8 mouse cellular contexts compared by ENCODE assay signal in the genomic region with DNA sequence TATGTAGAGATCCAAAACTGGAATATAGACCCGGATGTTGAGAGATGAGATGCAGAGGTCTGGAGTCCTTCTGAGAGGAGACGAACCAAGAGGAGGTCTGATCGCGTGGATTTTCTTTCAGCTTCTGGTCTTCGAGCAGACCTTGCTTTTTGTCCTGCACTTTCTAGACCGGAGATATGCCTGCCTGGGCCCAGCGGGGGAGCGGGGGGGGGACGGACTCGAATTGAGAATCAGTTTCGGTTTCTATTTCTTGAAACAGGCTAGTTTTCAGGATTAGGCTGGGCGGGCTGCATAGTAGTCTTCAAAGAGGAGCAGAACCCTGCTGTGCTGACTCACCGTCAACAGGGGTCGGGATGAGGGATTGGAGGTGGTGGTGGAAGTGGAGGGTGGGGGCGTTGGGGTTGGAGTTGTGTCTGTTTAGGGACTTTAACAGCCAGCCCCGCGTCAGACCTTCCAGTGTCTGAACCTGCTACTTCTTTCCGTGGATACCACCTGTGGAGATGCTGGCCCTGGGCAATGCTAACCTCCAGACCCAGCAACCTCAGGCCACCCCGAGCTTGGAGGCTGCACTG. TPM values are rescaled to one million over a fixed set of nuclear protein-coding genes. Genes with fewer than 3 reads are reported as not detected.
DNase-seq lines count a peak whose midpoint lies in the region; ATAC-seq and TF ChIP-seq lines count a peak whose summit lies in the region.

A gene (minus strand): TSS at position 483 of the 572 bp plus-strand sequence.

- no peak for TF ChIP-seq CTCF in testis, adult 2 months (IDR thresholded peaks at IDR 0.05; ENCODE audit: control insufficient read depth, insufficient read depth, insufficient replicate concordance, low read depth, low read length)
- TF ChIP-seq CTCF in liver, adult 2 months (IDR thresholded peaks at IDR 0.05; ENCODE audit: low read depth, low read length), result peak; percentile 28; the same call in 1 of the 2 replicates
- TF ChIP-seq CTCF in midbrain, postnatal 0 days (IDR thresholded peaks at IDR 0.05), result peak; percentile 35
- peak; percentile 46 for TF ChIP-seq CTCF in stomach, postnatal 0 days (IDR thresholded peaks at IDR 0.05; ENCODE audit: low read depth)

- peak within 1 kb of the TSS; percentile 92 for H3K9ac ChIP-seq in liver, adult 2 months (ENCODE audit: low read depth, low read length)
- peak within 1 kb of the TSS; percentile 39 for H3K9ac ChIP-seq in midbrain, postnatal 0 days (replicated peaks; ENCODE audit: low read length, poor library complexity, severe bottlenecking)
- peak within 1 kb of the TSS; percentile 77 for H3K9ac ChIP-seq in stomach, postnatal 0 days (ENCODE audit: low read length)

- H3K27ac ChIP-seq in testis, adult 2 months (ENCODE audit: control insufficient read depth, insufficient read depth, low read depth, low read length), result peak within 1 kb of the TSS; percentile 81
- H3K27ac ChIP-seq in liver, adult 2 months (replicated peaks; ENCODE audit: insufficient read depth, low read depth, low read length), result peak within 1 kb of the TSS; percentile 96
- H3K27ac ChIP-seq in midbrain, postnatal 0 days (ENCODE audit: low read depth, low read length), result no peak within 1 kb of the TSS; the same call in 1 of the 2 replicates
- H3K27ac ChIP-seq in stomach, postnatal 0 days (replicated peaks), result peak within 1 kb of the TSS; percentile 90

- ATAC-seq in common myeloid progenitor, adult 5-6 weeks (replicated peaks; ENCODE audit: low read depth, poor library complexity, severe bottlenecking), result peak; percentile 46
- peak; percentile 54 for ATAC-seq in midbrain, postnatal 0 days (ENCODE audit: low FRiP score)
- ATAC-seq in stomach, postnatal 0 days (ENCODE audit: low FRiP score, low TSS enrichment), result peak; percentile 61

- WGBS in liver, adult 2 months, result under 1% methylated on average over 19 of the region's 19 CpGs
- whole genome bisulfite sequencing in midbrain, postnatal 0 days, result 2% methylated on average over 19 of the region's 19 CpGs
- under 1% methylated on average over 19 of the region's 19 CpGs for WGBS in stomach, postnatal 0 days

- H3K4me3 ChIP-seq in testis, adult 2 months (ENCODE audit: control insufficient read depth, low read depth, low read length), result peak within 1 kb of the TSS; percentile 71
- H3K4me3 ChIP-seq in liver, adult 2 months (ENCODE audit: insufficient read depth, low read depth, low read length), result peak within 1 kb of the TSS; percentile 70
- peak within 1 kb of the TSS; percentile 42 for H3K4me3 ChIP-seq in midbrain, postnatal 0 days (ENCODE audit: low read depth, low read length)
- H3K4me3 ChIP-seq in stomach, postnatal 0 days (ENCODE audit: low read depth, low read length), result peak within 1 kb of the TSS; percentile 53

- peak within 1 kb of the TSS; percentile 71 for H3K4me2 ChIP-seq in midbrain, postnatal 0 days (ENCODE audit: low read depth, low read length, poor library complexity, severe bottlenecking)
- peak within 1 kb of the TSS; percentile 76 for H3K4me2 ChIP-seq in stomach, postnatal 0 days (replicated peaks; ENCODE audit: low read depth)

- no peaks in the 10 kb centered on the region for H3K9me3 ChIP-seq in midbrain, postnatal 0 days (ENCODE audit: low read length)
- H3K9me3 ChIP-seq in stomach, postnatal 0 days (ENCODE audit: control insufficient read depth, low read length), result no peaks in the 10 kb centered on the region

- no peaks in the 10 kb centered on the region for H3K27me3 ChIP-seq in testis, adult 2 months (ENCODE audit: control insufficient read depth, insufficient read depth, low read length)
- no peaks in the 10 kb centered on the region for H3K27me3 ChIP-seq in liver, adult 2 months (ENCODE audit: control insufficient read depth, insufficient read depth, low read length)
- peaks cover 6% of the 10 kb centered on the region; the same call in 1 of the 2 replicates for H3K27me3 ChIP-seq in midbrain, postnatal 0 days (ENCODE audit: insufficient read depth, low read length)
- no peaks in the 10 kb centered on the region for H3K27me3 ChIP-seq in stomach, postnatal 0 days (ENCODE audit: control insufficient read depth, insufficient read depth, low read length)

- H3K36me3 ChIP-seq in testis, adult 2 months (ENCODE audit: control insufficient read depth, insufficient read depth, low read length), result no peaks in the 10 kb centered on the region
- H3K36me3 ChIP-seq in liver, adult 2 months (ENCODE audit: control insufficient read depth, insufficient read depth, low read length), result peaks cover 12% of the 10 kb centered on the region
- H3K36me3 ChIP-seq in midbrain, postnatal 0 days (ENCODE audit: insufficient read depth, low read length), result no peaks in the 10 kb centered on the region
- 0 out of 2 replicates have a peak, but pooled peaks cover 3% of the 10 kb centered on the region for H3K36me3 ChIP-seq in stomach, postnatal 0 days (ENCODE audit: control insufficient read depth, insufficient read depth, low read length)

- TF ChIP-seq POLR2A in testis, adult 2 months (IDR thresholded peaks at IDR 0.05; ENCODE audit: control insufficient read depth, low read depth, low read length), result 0 out of 2 replicates have a peak, but pooled peaks have one; percentile 25
- TF ChIP-seq POLR2A in liver, adult 2 months (IDR thresholded peaks at IDR 0.05; ENCODE audit: extremely low read depth, insufficient read depth, low read length), result no peak

- no peak for DNase-seq in testis, postnatal 14 days (ENCODE audit: low spot score)
- peak; percentile 69 for DNase-seq in gastrocnemius, postnatal 25 days
- peak; percentile 94 for DNase-seq in induced T-regulatory cell, adult 2 months (ENCODE audit: low read depth)
- DNase-seq in liver, adult 2 months (ENCODE audit: extremely low read depth, low read depth, low spot score), result peak; percentile 73
- DNase-seq in midbrain, postnatal 0 days (ENCODE audit: low spot score), result peak; percentile 51
- peak; percentile 84 for DNase-seq in stomach, postnatal 0 days (ENCODE audit: low spot score)

- TF ChIP-seq EP300 in stomach, postnatal 0 days (optimal IDR thresholded peaks at IDR 0.05), result no peak

- H3K79me2 ChIP-seq in liver, adult 2 months (ENCODE audit: control insufficient read depth, insufficient read depth, low read length), result peaks cover 3% of the 10 kb centered on the region; the same call in 1 of the 2 replicates

- peaks cover 13% of the 10 kb centered on the region for H3K4me1 ChIP-seq in testis, adult 2 months (ENCODE audit: control insufficient read depth, insufficient read depth, low read length)
- H3K4me1 ChIP-seq in liver, adult 2 months (ENCODE audit: control insufficient read depth, insufficient read depth, low read length), result peaks cover 22% of the 10 kb centered on the region
- no peaks in the 10 kb centered on the region for H3K4me1 ChIP-seq in midbrain, postnatal 0 days (ENCODE audit: insufficient read depth, low read length)
- H3K4me1 ChIP-seq in stomach, postnatal 0 days (replicated peaks; ENCODE audit: control insufficient read depth, insufficient read depth), result peaks cover 6% of the 10 kb centered on the region; the same call in 1 of the 2 replicates

RNA-seq across cellular contexts. Expression of the gene that starts here (rescaled TPM):
- polyA plus RNA-seq in testis, adult 2 months (2012; rRNA removed), result 0.75 and 0.78 TPM in 2 replicates
- total RNA-seq in common myeloid progenitor, adult 5-6 weeks (2017), result 49.1 and 58.2 TPM in 2 replicates
- total RNA-seq in gastrocnemius, postnatal 25 days (2021), result 10 to 100 TPM in 1 of 2 experiments, 1 to 10 TPM in 1; 9.0 to 11.1 TPM
- 43.0 and 48.4 TPM in 2 replicates for total RNA-seq in liver, adult 2 months (2014; rRNA removed)
- 29.9 and 33.3 TPM in 2 replicates for polyA plus RNA-seq in liver, adult 2 months (2012; rRNA removed)
- 6.2 and 7.6 TPM in 2 replicates for total RNA-seq in midbrain, postnatal 0 days (2014; rRNA removed)
- 4.9 and 5.8 TPM in 2 replicates for polyA plus RNA-seq in midbrain, postnatal 0 days (2015; fragmentation: Nextera tagmentation; extraction: Ambion mirVana)
- 12.8 and 14.4 TPM in 2 replicates for polyA plus RNA-seq in stomach, postnatal 0 days (2015; fragmentation: Nextera tagmentation; extraction: Ambion mirVana)

Comparison
In these comparisons a context has a peak if more than half of its experiments do, and no peak if none do; other contexts are left out.
1. H3K9ac ChIP-seq: peak in every context shown above with its lines; median percentile 92 in liver, adult 2 months; 77 in stomach, postnatal 0 days; 39 in midbrain, postnatal 0 days.